In the genomic region with DNA sequence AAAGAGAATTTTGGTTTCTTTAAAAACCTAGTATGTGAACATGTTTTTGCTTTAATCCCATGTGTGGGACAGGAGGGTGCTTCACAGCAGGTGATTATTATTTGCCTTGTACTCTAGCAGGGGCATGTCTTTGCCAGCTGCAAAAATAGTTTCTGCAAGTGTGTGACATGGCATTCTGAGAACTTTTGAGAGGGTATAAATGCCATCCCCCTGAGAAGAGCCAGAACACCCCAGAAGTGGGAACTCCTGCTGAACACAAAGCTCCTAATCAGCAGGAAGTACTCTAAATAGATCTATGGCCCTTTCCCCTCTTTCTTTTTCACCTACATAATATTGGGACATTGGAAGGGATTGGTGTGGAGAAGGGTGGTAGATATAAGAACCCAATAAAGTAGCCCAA, we compare ENCODE assay signal across 23 mouse cellular contexts. TPM values are rescaled to one million over a fixed set of nuclear protein-coding genes. Genes with fewer than 3 reads are reported as not detected.
DNase-seq lines count a peak whose midpoint lies in the region; ATAC-seq and TF ChIP-seq lines count a peak whose summit lies in the region.
"Had no signal": no experiment of that assay in that cellular context is flagged by ENCODE, and none has a peak within 500 bp of the region (broad histone marks: within the 10 kb centered on the region; RNA-seq: fewer than 3 reads in every experiment).

No protein-coding gene starts in this region.

- no peak for DNase-seq in gastrocnemius, adult 2 months
- no peak for DNase-seq in gastrocnemius, adult 8-10 months (ENCODE audit: low spot score in 2 of 2)
- peak; percentile 42 for DNase-seq in heart, adult 8-10 months (ENCODE audit: low spot score)
- DNase-seq in heart, postnatal 36 days, result no peak
- peak; percentile 71 for DNase-seq in heart, postnatal 0 days (ENCODE audit: low spot score)
- no peak for DNase-seq in adrenal gland, adult 8-10 months
- DNase-seq in cerebellum, adult 11 months, result no peak
- DNase-seq: adrenal gland, postnatal 14 days; B cell, adult 2 months; cerebellum, adult 18-20 months; cerebellum, postnatal 10 days; forebrain, postnatal 0 days; gastrocnemius, postnatal 36 days; kidney, adult 8-10 months had no signal

- no peak for ATAC-seq in heart, embryonic 13.5 days (ENCODE audit: extremely low read depth, insufficient number of reproducible peaks, low FRiP score, low TSS enrichment)
- ATAC-seq in heart, postnatal 0 days (ENCODE audit: insufficient read depth, low read depth), result peak; percentile 94
- ATAC-seq: CD4-positive, CD25-positive, alpha-beta regulatory T cell, adult 4 months; forebrain, embryonic 13.5 days; forebrain, postnatal 0 days; hindbrain, embryonic 16.5 days; inflammation-experienced regulatory T-cells, adult 6 months; intestine, postnatal 0 days had no signal

- H3K4me3 ChIP-seq in gastrocnemius, adult 2 months, result no peak overlapping the region
- no peak overlapping the region for H3K4me3 ChIP-seq in heart, embryonic 13.5 days
- H3K4me3 ChIP-seq in heart, postnatal 0 days (ENCODE audit: low read depth, low read length), result no peak overlapping the region
- H3K4me3 ChIP-seq: embryonic facial prominence, embryonic 10.5 days; forebrain, embryonic 13.5 days; hindbrain, embryonic 12.5 days had no signal

- peaks cover 9% of the 10 kb centered on the region for H3K4me1 ChIP-seq in heart, embryonic 13.5 days
- H3K4me1 ChIP-seq in heart, postnatal 0 days (ENCODE audit: control insufficient read depth, insufficient read depth), result 0 out of 2 replicates have a peak, but pooled peaks cover 2% of the 10 kb centered on the region
- H3K4me1 ChIP-seq: embryonic facial prominence, embryonic 10.5 days; forebrain, embryonic 13.5 days; hindbrain, embryonic 12.5 days had no signal

- peak overlapping the region; percentile 46 for H3K27ac ChIP-seq in gastrocnemius, adult 2 months
- H3K27ac ChIP-seq in heart, embryonic 13.5 days (replicated peaks), result peak overlapping the region; percentile 73
- H3K27ac ChIP-seq in heart, postnatal 0 days (ENCODE audit: low read depth), result peak overlapping the region; percentile 79
- H3K27ac ChIP-seq: embryonic facial prominence, embryonic 10.5 days; forebrain, embryonic 13.5 days; hindbrain, embryonic 12.5 days had no signal

- no peak overlapping the region for H3K9ac ChIP-seq in heart, embryonic 13.5 days
- H3K9ac ChIP-seq in heart, postnatal 0 days (replicated peaks; ENCODE audit: low read depth, low read length), result no peak overlapping the region
- H3K9ac ChIP-seq: forebrain, embryonic 13.5 days; forebrain, postnatal 0 days; hindbrain, embryonic 12.5 days had no signal

- no peak for TF ChIP-seq CTCF in gastrocnemius, adult 2 months (IDR thresholded peaks at IDR 0.05)
- no peak for TF ChIP-seq CTCF in heart, postnatal 0 days (IDR thresholded peaks at IDR 0.05; ENCODE audit: low read depth)

- H3K4me2 ChIP-seq in heart, embryonic 13.5 days, result peak overlapping the region; percentile 12; the same call in 1 of the 2 replicates
- H3K4me2 ChIP-seq in heart, postnatal 0 days (ENCODE audit: low read depth, low read length), result no peak overlapping the region
- H3K4me2 ChIP-seq: forebrain, embryonic 13.5 days; hindbrain, embryonic 12.5 days had no signal

- intact Hi-C loops in gastrocnemius, adult 2 months (cut with DNase I), result no loop called here
- intact Hi-C loops in heart, postnatal 36 days (cut with DNase I), result no loop called here

- peak; percentile 49; the same call in 1 of the 2 replicates for TF ChIP-seq EP300 in heart, postnatal 0 days (IDR thresholded peaks at IDR 0.05; ENCODE audit: low read depth)

- H3K36me3 ChIP-seq in heart, embryonic 13.5 days, result peaks cover 9% of the 10 kb centered on the region
- H3K36me3 ChIP-seq in heart, postnatal 0 days (replicated peaks; ENCODE audit: control insufficient read depth, insufficient read depth, low read length), result no peaks in the 10 kb centered on the region
- H3K36me3 ChIP-seq: G1E; hindbrain, embryonic 12.5 days had no signal

- no peaks in the 10 kb centered on the region for H3K9me3 ChIP-seq in heart, embryonic 13.5 days
- no peaks in the 10 kb centered on the region for H3K9me3 ChIP-seq in heart, postnatal 0 days (replicated peaks; ENCODE audit: control insufficient read depth, low read length)
- H3K9me3 ChIP-seq: embryonic facial prominence, embryonic 10.5 days; forebrain, embryonic 13.5 days; G1E; hindbrain, embryonic 12.5 days had no signal

- H3K27me3 ChIP-seq in heart, embryonic 13.5 days (replicated peaks), result no peaks in the 10 kb centered on the region
- no peaks in the 10 kb centered on the region for H3K27me3 ChIP-seq in heart, postnatal 0 days (ENCODE audit: control insufficient read depth, insufficient read depth, low read length)
- H3K27me3 ChIP-seq: forebrain, embryonic 13.5 days; hindbrain, embryonic 12.5 days had no signal

RNA-seq across cellular contexts. Expression of a gene that starts 22.2 kb away (rescaled TPM):
- total RNA-seq in gastrocnemius, adult 2 months (2021), result 1 to 10 TPM; 9.1 to 9.8 TPM
- total RNA-seq in gastrocnemius, adult 8-10 months (2022), result 1 to 10 TPM; 7.1 to 9.1 (median 7.7) TPM
- 10 to 100 TPM; 14.7 to 19.0 (median 17.0) TPM for total RNA-seq in heart, adult 8-10 months (2022)
- 10 to 100 TPM; 21.1 to 21.6 TPM for total RNA-seq in heart, postnatal 36 days (2021)
- polyA plus RNA-seq in heart, embryonic 13.5 days (2015; fragmentation: Nextera tagmentation; extraction: Ambion mirVana), result 21.5 and 21.6 TPM in 2 replicates
- 22.6 and 24.5 TPM in 2 replicates for total RNA-seq in heart, postnatal 0 days (2014; rRNA removed; ENCODE audit: low replicate concordance)
- polyA plus RNA-seq in heart, postnatal 0 days (2015; fragmentation: Nextera tagmentation; extraction: Ambion mirVana), result 19.0 and 20.7 TPM in 2 replicates
- 10 to 100 TPM; 38.1 to 49.1 (median 43.7) TPM for total RNA-seq in adrenal gland, adult 8-10 months (2022)

Comparison
In these comparisons a context has a peak if more than half of its experiments do, and no peak if none do; other contexts are left out.
1. DNase-seq: peak in heart, adult 8-10 months (single experiment) and heart, postnatal 0 days (single experiment); none in gastrocnemius, adult 2 months (single experiment), gastrocnemius, adult 8-10 months (0 of 2), heart, postnatal 36 days (0 of 2), adrenal gland, adult 8-10 months (single experiment) and cerebellum, adult 11 months (single experiment).
2. Peak in every context shown above with its lines, with median percentiles within 50 percentile points of each other: H3K27ac ChIP-seq.